Mouse (Mus musculus): ENCODE measurements around the gene Vmn1r100.
"Not testable (repeated sequence)": the region's sequence is repeated elsewhere in the genome, so short reads cannot be mapped to it uniquely, and the experiment has no call there.

DNA sequence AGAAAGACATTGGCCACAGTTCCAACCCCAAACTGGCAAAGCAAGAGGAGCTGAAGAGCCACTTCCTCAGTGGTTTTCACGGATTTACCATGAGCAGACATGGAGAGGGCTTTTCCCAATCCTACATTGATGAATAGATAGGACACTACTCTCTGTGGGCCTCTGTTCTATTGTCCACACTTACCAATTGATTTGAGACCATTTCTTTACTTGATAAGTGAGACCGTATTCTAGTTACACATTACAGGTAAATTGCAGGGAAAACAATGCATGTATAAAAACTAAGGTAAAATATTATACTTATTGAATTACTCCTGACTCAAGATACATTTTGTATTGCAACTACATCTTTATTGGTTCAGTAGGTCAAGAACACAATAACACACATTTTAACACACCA is 24.8 kb downstream of the Vmn1r100 start, which contains the start of gene Vmn1r101:
- not testable (repeated sequence) for TF ChIP-seq CTCF (conservative IDR thresholded peaks at IDR 0.05; ENCODE audit: low read length); POU5F1 (IDR thresholded peaks at IDR 0.05; ENCODE audit: borderline replicate concordance, low read length); NANOG (IDR thresholded peaks at IDR 0.05; ENCODE audit: borderline replicate concordance, low read length)

Measured in E14TG2a.4 (cell line).